Mouse (Mus musculus) embryo, embryonic 11 days (tissue): ENCODE measurements at regions not wholly inside any gene's neighbourhood (a gene's known extent, or its start where the extent isn't known, plus 50 kb on each side); places are given as distances from the start of the nearest gene placed in this dataset.
A peak's percentile ranks its signal among the peaks of the same experiment; 100 is the strongest.

ENCODE experiments used
- DNase-seq: peaks from one replicate; pipeline ENCODE4 v3.0.0-alpha.2; 2015

DNA sequence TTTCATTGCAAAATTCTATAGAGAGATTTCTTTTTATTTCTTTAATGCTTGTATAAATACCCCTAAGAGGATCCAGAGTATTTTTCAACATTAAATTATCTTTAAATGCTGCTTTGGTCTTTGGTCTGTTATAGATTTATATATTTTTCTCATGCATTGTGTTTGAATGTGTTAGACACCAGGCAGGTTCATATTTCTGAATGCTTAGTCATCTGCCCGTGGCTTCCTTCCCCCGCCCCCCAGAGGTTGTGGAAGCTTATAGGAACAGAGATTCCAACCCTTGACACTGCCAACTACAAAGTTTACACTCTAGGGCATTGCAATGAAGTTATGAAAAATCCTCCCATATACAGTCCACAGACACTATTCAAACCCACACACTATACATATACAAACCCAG lies 1066.6 kb downstream of the Efnb2 start:
- no peak for DNase-seq

DNA sequence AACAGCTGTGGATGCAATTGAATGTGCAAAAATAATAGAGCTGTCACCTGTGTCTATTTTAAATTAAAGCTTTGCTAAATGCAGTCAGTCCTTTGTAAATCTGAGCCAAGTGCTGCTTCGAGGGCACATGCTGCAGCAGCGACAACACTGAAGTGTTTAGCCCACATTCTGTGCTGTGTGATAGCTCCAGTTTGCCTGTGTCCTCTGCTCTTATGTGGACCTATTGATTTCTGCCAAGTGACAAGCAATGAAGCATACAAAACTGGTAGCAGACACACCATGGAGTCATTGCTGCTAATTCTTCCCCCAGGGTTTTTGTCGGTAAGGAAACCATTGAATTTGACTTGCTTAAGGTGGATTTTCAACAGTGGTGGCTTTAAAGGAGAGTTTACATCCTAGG lies 1085.4 kb downstream of the Efnb2 start:
- DNase-seq, result peak; percentile 7

DNA sequence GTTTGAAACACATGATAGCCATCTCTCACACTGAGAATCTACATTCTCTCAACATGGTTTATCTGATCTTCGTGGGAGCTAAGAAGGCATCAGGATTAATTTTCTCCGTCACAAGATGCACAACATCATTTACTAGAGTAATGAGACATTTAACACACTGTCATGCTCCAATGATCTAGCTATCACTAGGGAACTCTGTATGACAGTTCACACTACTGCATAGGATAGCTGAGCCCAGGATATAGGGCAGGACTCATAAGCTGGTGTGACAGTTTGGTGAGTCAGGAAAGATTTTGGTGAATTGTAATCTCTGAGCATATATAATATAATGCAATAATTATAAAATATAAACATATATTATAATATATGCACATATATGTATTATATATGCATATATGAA lies 1100.4 kb downstream of the Efnb2 start:
- DNase-seq, result no peak

DNA sequence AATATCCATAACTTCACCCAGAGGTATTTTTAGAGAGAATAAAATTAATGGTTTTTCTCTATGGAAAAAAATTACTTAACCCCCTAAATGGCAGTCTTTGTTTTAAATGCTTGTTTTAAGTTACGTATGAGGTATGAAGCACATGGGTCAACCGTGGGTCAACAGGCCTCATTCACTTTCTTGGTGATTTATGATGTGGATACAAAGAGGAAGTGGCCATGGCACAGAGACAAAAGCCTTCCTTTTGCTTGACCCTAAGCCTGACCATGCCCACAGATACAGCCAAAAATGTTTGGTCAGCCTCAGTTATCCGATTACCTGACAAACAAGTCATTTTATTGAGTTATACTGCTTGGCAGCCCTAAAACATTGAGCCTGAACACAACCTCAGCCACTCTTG lies 1106.3 kb downstream of the Efnb2 start:
- peak; percentile 43 for DNase-seq
